Mouse (Mus musculus) intestine, postnatal 0 days (tissue): ENCODE results near the gene Gm40193. TPM values are rescaled to one million over a fixed set of nuclear protein-coding genes. Genes with fewer than 3 reads are reported as not detected.
"Not testable (repeated sequence)": the region's sequence is repeated elsewhere in the genome, so short reads cannot be mapped to it uniquely, and the experiment has no call there.

Source experiments
- ATAC-seq: fragments of 200-750 bp; cut with Nextera tagmentation; 2 replicates; pipeline ENCODE4 v1.8.0; 2017; ENCODE audit warnings: mild to moderate bottlenecking, moderate TSS enrichment, moderate library complexity
- H3K27ac ChIP-seq: fragments of 300-500 bp; sonication (generic); 2 replicates; pipeline ENCODE4 v1.5.1; 2014; ENCODE audit warnings: mild to moderate bottlenecking, low read depth, low read length, moderate library complexity
- H3K27me3 ChIP-seq: fragments of 300-500 bp; sonication (generic); replicated peaks from 2 replicates; pipeline ENCODE4 v1.6.1; 2014; ENCODE audit warnings: low read length, mixed read lengths; ENCODE audit not compliant: control insufficient read depth, insufficient read depth
- H3K36me3 ChIP-seq: fragments of 300-500 bp; sonication (generic); 2 replicates; pipeline ENCODE4 v1.6.1; 2014; ENCODE audit warnings: mild to moderate bottlenecking, moderate library complexity; ENCODE audit not compliant: control insufficient read depth, insufficient read depth
- H3K4me1 ChIP-seq: fragments of 300-500 bp; sonication (generic); replicated peaks from 2 replicates; pipeline ENCODE4 v1.6.1; 2014; ENCODE audit warnings: antibody characterized with exemption, low read length, mixed read lengths; ENCODE audit not compliant: control insufficient read depth, insufficient read depth
- H3K4me2 ChIP-seq: fragments of 300-500 bp; sonication (generic); replicated peaks from 2 replicates; pipeline ENCODE4 v1.6.1; 2014; ENCODE audit warnings: low read depth, mild to moderate bottlenecking, moderate library complexity
- H3K4me3 ChIP-seq: fragments of 300-500 bp; sonication (generic); 2 replicates; pipeline ENCODE4 v1.5.1; 2014; ENCODE audit warnings: low read depth, low read length
- H3K9ac ChIP-seq: fragments of 300-500 bp; sonication (generic); 2 replicates; pipeline ENCODE4 v1.6.1; 2014; ENCODE audit warnings: mild to moderate bottlenecking, low read depth, low read length
- H3K9me3 ChIP-seq: fragments of 300-500 bp; sonication (generic); 2 replicates; pipeline ENCODE4 v1.6.1; 2016; ENCODE audit warnings: mixed run types; ENCODE audit not compliant: control insufficient read depth
- CTCF ChIP-seq: sonication (generic); IDR thresholded peaks from 2 replicates; pipeline ENCODE4 v1.5.1; 2016; ENCODE audit warnings: low read depth, mild to moderate bottlenecking, control low read depth, antibody characterized with exemption, moderate library complexity
- WGBS: fragments of 180-500 bp; shearing (Covaris S2); extraction: QIAGEN DNeasy Blood & Tissue Kit; methylation state at CpG from one replicate; pipeline ENCODE4 v1.1.7; 2014; 5-methylcytosine and 5-hydroxymethylcytosine counted together
- polyA plus RNA-seq: library from polyadenylated mRNA; unstranded; fragments of >200 nt; fragmentation: Nextera tagmentation; extraction: Ambion mirVana; gene quantifications from 2 replicates; pipeline ENCODE4 v1.2.1, GENCODE M21; 2015

Gene Gm40193
- polyA plus RNA-seq, 1 experiment from 2014 or later: not detected

- no peaks in the 10 kb centered on the region for H3K4me1 ChIP-seq
- H3K4me3 ChIP-seq: peak overlapping the region; percentile 82
- WGBS: 2% methylated on average over 8 of the region's 8 CpGs
- H3K9me3 ChIP-seq: no peaks in the 10 kb centered on the region
- no peak overlapping the region for H3K27ac ChIP-seq
- no peak overlapping the region for H3K9ac ChIP-seq
- peak overlapping the region; percentile 56 for H3K4me2 ChIP-seq
- H3K27me3 ChIP-seq: no peaks in the 10 kb centered on the region
- ATAC-seq: peak; percentile 38
- TF ChIP-seq CTCF: no peak
- H3K36me3 ChIP-seq: peaks cover 26% of the 10 kb centered on the region
Measured at GRCm38 (mm10) chr11:70524782-70525181, 8.0 kb downstream of the Gm40193 start.

- 93% methylated on average over 8 of the region's 8 CpGs for WGBS
Measured at GRCm38 (mm10) chr11:70523306-70523989, 9.3 kb downstream of the Gm40193 start.

GRCm38 (mm10) chr11:70520178-70520769, 12.5 kb downstream of the Gm40193 start:
- no peak for ATAC-seq
- 36% methylated on average over 41 of the region's 41 CpGs for WGBS

More at GRCm38 (mm10) chr11:70523306-70523989, 9.3 kb downstream of the Gm40193 start:
- not testable (repeated sequence) for H3K4me3 ChIP-seq, H3K4me2 ChIP-seq, H3K27ac ChIP-seq, H3K9me3 ChIP-seq, H3K9ac ChIP-seq, H3K27me3 ChIP-seq, ATAC-seq, H3K4me1 ChIP-seq
- TF ChIP-seq CTCF: peak; percentile 25; the same call in 1 of the 2 replicates
- H3K36me3 ChIP-seq: peaks cover 21% of the 10 kb centered on the region

GRCm38 (mm10) chr11:70518923-70519322, 13.8 kb downstream of the Gm40193 start, which contains the start of gene Gltpd2:
Gene Gltpd2, plus strand, starts transcription at chr11:70519196.
- H3K27me3 ChIP-seq: no peaks in the 10 kb centered on the region
- no peaks in the 10 kb centered on the region for H3K4me1 ChIP-seq
- peak within 1 kb of the TSS; percentile 72 for H3K27ac ChIP-seq
- no peak for ATAC-seq
- H3K4me3 ChIP-seq: peak within 1 kb of the TSS; percentile 24; the same call in 1 of the 2 replicates
- peak within 1 kb of the TSS; percentile 56; the same call in 1 of the 2 replicates for H3K9ac ChIP-seq
- H3K9me3 ChIP-seq: no peaks in the 10 kb centered on the region
- TF ChIP-seq CTCF: no peak
- H3K36me3 ChIP-seq: no peaks in the 10 kb centered on the region
- WGBS: 56% methylated on average over 10 of the region's 10 CpGs
- peak within 1 kb of the TSS; percentile 57 for H3K4me2 ChIP-seq

More at GRCm38 (mm10) chr11:70520178-70520769, 12.5 kb downstream of the Gm40193 start:
- peak; percentile 54 for TF ChIP-seq CTCF
- H3K4me3 ChIP-seq: peak overlapping the region; percentile 24; the same call in 1 of the 2 replicates
- no peaks in the 10 kb centered on the region for H3K9me3 ChIP-seq
- H3K27ac ChIP-seq: peak overlapping the region; percentile 72
- no peaks in the 10 kb centered on the region for H3K27me3 ChIP-seq
- H3K4me2 ChIP-seq: peak overlapping the region; percentile 57
- H3K4me1 ChIP-seq: no peaks in the 10 kb centered on the region
- no peaks in the 10 kb centered on the region for H3K36me3 ChIP-seq
- H3K9ac ChIP-seq: peak overlapping the region; percentile 56

GRCm38 (mm10) chr11:70518436-70518835, 14.3 kb downstream of the Gm40193 start:
- no peak overlapping the region for H3K4me2 ChIP-seq
- WGBS: 45% methylated on average over 1 of the region's 1 CpGs
- H3K27me3 ChIP-seq: no peaks in the 10 kb centered on the region
- H3K4me3 ChIP-seq: no peak overlapping the region
- ATAC-seq: no peak
- TF ChIP-seq CTCF: no peak
- H3K4me1 ChIP-seq: no peaks in the 10 kb centered on the region
- H3K27ac ChIP-seq: no peak overlapping the region
- H3K36me3 ChIP-seq: no peaks in the 10 kb centered on the region
- no peak overlapping the region for H3K9ac ChIP-seq
- H3K9me3 ChIP-seq: no peaks in the 10 kb centered on the region

DNA sequence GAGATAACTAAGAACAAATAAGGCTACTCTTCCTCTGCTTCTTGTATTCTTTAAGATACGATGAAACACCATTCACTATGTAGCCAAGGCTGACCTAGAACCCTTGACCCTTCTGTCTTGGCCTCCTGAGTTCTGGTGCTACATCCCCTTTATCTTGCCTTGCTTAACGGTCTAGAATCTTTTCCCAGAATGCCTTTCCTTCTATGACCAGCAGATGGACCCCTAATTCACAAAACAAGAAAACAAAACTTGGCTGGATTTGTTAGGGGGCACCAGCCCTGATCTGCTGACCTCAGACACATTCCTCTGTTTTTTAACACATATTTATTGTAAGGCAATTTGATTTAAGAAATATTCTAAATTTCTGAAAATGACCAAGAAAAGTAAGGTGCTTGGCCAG, 16.4 kb downstream of the Gm40193 start:
- Histone ChIP-seq H3K4me2 (no peak overlapping the region), H3K9me3 (no peaks in the 10 kb centered on the region), H3K4me1 (no peaks in the 10 kb centered on the region), H3K36me3 (no peaks in the 10 kb centered on the region), H3K27me3 (no peaks in the 10 kb centered on the region), H3K9ac (no peak overlapping the region), H3K4me3 (no peak overlapping the region), H3K27ac (no peak overlapping the region)
- peak; percentile 82 for TF ChIP-seq CTCF
- ATAC-seq: no peak
- 15% methylated on average over 2 of the region's 2 CpGs for WGBS
